Mouse (Mus musculus) forebrain, embryonic 14.5 days (tissue): ENCODE results near the gene Creb3. TPM values are rescaled to one million over a fixed set of nuclear protein-coding genes. Genes with fewer than 3 reads are reported as not detected.

Experiments
- ATAC-seq: fragments of 200-750 bp; cut with Nextera tagmentation; 2 replicates; pipeline ENCODE4 v1.8.0; 2017; ENCODE audit warnings: mild to moderate bottlenecking, moderate library complexity
- DNase-seq: peaks from one replicate; pipeline ENCODE4 v3.0.0-alpha.2; 2015; ENCODE audit warnings: low spot score
- H3K27ac ChIP-seq: fragments of 300-500 bp; sonication (generic); 2 replicates; pipeline ENCODE4 v1.5.1; 2014; ENCODE audit warnings: low read depth, mild to moderate bottlenecking, control low read depth, low read length, moderate library complexity
- H3K27me3 ChIP-seq: fragments of 300-500 bp; sonication (generic); replicated peaks from 2 replicates; pipeline ENCODE4 v1.6.1; 2014; ENCODE audit warnings: low read length, control low read depth, mixed read lengths; ENCODE audit not compliant: control insufficient read depth, insufficient read depth
- H3K36me3 ChIP-seq: fragments of 300-500 bp; sonication (generic); 2 replicates; pipeline ENCODE4 v1.6.1; 2014; ENCODE audit warnings: low read length, control low read depth; ENCODE audit not compliant: control insufficient read depth, insufficient read depth
- H3K4me1 ChIP-seq: fragments of 300-500 bp; sonication (generic); 2 replicates; pipeline ENCODE4 v1.6.1; 2014; ENCODE audit warnings: antibody characterized with exemption, low read length, control low read depth; ENCODE audit not compliant: control insufficient read depth, insufficient read depth
- H3K4me2 ChIP-seq: fragments of 300-500 bp; sonication (generic); 2 replicates; pipeline ENCODE4 v1.6.1; 2014; ENCODE audit warnings: mild to moderate bottlenecking, control low read depth, low read length
- H3K4me3 ChIP-seq: fragments of 300-500 bp; sonication (generic); 2 replicates; pipeline ENCODE4 v1.5.1; 2014; ENCODE audit warnings: low read depth, low read length, control low read depth
- H3K9ac ChIP-seq: fragments of 300-500 bp; sonication (generic); 2 replicates; pipeline ENCODE4 v1.6.1; 2014; ENCODE audit warnings: mild to moderate bottlenecking, low read length, control low read depth, moderate library complexity
- H3K9me3 ChIP-seq: fragments of 300-500 bp; sonication (generic); replicated peaks from 2 replicates; pipeline ENCODE4 v1.6.1; 2016; ENCODE audit warnings: low read length, control low read depth, mixed read lengths; ENCODE audit not compliant: control insufficient read depth
- WGBS: fragments of 180-500 bp; shearing (Covaris S2); extraction: QIAGEN DNeasy Blood & Tissue Kit; methylation state at CpG from one replicate; pipeline ENCODE4 v1.1.7; 2014; 5-methylcytosine and 5-hydroxymethylcytosine counted together
- polyA plus RNA-seq: library from polyadenylated mRNA; unstranded; fragments of >200 nt; fragmentation: Nextera tagmentation; extraction: Ambion mirVana; gene quantifications from 2 replicates; pipeline ENCODE4 v1.2.1, GENCODE M21; 2014

Creb3 gene
- polyA plus RNA-seq, 1 experiment from 2014 or later = 88.4 TPM

DNA sequence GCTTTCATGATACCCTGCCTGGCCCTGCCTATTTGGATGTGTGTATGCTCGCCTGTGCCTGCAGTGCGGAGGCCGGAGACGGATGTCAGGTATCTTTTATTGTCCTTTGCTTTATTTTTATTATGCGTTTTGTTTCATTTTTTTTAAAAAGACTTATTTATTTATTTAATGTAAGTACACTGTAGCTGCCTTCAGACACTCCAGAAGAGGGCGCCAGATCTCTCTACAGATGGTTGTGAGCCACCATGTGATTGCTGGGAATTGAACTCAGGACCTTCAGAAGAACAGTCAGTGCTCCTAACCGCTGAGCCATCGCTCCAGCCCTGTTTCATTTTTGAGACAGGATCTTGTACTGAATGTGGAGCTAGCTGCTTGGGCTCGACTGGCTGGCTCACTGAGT, 33.6 kb upstream of the Creb3 start:
- no peak overlapping the region for H3K9ac ChIP-seq
- peaks cover 19% of the 10 kb centered on the region for H3K27me3 ChIP-seq
- no peaks in the 10 kb centered on the region for H3K9me3 ChIP-seq
- no peak overlapping the region for H3K4me2 ChIP-seq
- H3K36me3 ChIP-seq = peaks cover 27% of the 10 kb centered on the region
- no peak for ATAC-seq
- no peak overlapping the region for H3K4me3 ChIP-seq
- 77% methylated on average over 9 of the region's 9 CpGs for WGBS
- no peak for DNase-seq
- H3K27ac ChIP-seq = no peak overlapping the region
- H3K4me1 ChIP-seq = peaks cover 6% of the 10 kb centered on the region; the same call in 1 of the 2 replicates

DNA sequence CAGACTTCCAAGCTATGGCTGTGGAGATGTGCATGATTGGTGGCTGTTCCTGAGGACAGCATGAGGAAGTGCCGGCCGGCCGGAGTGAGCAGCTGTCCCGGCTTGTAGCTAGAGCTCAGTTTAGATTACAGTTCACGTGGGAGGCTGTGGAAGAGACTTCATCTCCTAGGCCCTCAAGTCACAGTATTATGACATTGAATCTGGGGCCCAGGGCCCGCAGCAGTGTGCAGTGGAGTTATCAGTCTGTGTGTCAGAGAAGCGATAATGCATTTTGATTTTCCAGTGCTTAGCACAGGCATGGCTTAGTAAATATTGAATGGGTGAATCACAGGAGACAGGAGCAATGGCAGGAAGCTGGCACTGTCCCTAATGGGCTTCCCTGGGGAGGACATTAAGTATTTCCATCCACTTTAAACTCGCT, 32.0 kb upstream of the Creb3 start:
- 78% methylated on average over 8 of the region's 8 CpGs for WGBS
- Histone ChIP-seq H3K27ac (no peak overlapping the region), H3K9ac (no peak overlapping the region), H3K4me2 (no peak overlapping the region), H3K27me3 (peaks cover 8% of the 10 kb centered on the region), H3K4me1 (no peaks in the 10 kb centered on the region), H3K9me3 (no peaks in the 10 kb centered on the region), H3K36me3 (peaks cover 41% of the 10 kb centered on the region), H3K4me3 (no peak overlapping the region)
- DNase-seq (no peak), ATAC-seq (no peak)

DNA sequence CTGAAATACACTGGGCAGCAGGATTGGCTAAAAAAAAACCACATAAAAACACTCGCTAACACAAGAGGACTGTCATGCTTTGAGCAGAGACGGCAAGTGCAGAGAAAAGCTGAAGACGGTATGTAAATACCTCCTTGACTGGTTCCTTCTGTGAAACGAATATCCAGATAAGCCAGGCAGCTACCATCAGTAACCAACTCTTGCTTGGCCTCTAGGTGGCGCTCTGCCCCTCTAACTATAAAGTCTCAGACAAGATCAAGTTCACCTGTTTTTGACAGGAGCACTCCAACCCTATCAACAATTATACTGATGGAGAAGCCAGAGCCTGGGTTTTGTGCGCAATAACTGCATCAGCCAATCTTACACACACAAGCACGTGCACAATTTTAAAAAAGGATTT, 31.6 kb upstream of the Creb3 start:
- H3K27me3 ChIP-seq = peaks cover 3% of the 10 kb centered on the region; the same call in 1 of the 2 replicates
- DNase-seq = peak; percentile 73
- no peak for ATAC-seq
- no peak overlapping the region for H3K4me2 ChIP-seq
- H3K27ac ChIP-seq = no peak overlapping the region
- no peak overlapping the region for H3K9ac ChIP-seq
- H3K4me3 ChIP-seq = no peak overlapping the region
- peaks cover 46% of the 10 kb centered on the region for H3K36me3 ChIP-seq
- H3K4me1 ChIP-seq = no peaks in the 10 kb centered on the region
- WGBS = 24% methylated on average over 7 of the region's 7 CpGs
- H3K9me3 ChIP-seq = no peaks in the 10 kb centered on the region

DNA sequence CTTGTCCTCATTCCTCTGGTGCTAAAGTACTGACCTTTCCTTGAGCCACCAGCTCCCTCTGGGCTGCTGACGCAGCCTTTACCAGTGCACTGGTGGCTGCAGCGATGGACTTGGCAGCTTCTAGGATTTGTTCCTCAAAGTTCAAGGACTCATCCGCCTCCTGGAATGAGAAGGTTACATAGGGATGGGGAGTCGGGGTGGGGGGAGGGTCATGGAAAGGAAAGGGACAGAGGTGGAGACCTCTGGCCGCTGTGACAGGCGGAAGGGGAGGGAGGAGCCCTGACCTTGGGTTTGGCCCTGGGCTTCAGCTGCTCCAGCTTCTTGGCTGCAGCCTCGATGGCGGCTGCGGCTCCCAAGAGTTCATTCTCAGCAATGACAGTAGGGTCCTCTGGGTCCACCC, 28.9 kb upstream of the Creb3 start:
- H3K27me3 ChIP-seq = no peaks in the 10 kb centered on the region
- H3K4me2 ChIP-seq = no peak overlapping the region
- no peak for DNase-seq
- H3K36me3 ChIP-seq = peaks cover 73% of the 10 kb centered on the region
- H3K4me1 ChIP-seq = no peaks in the 10 kb centered on the region
- no peak overlapping the region for H3K4me3 ChIP-seq
- H3K9me3 ChIP-seq = no peaks in the 10 kb centered on the region
- H3K9ac ChIP-seq = no peak overlapping the region
- no peak for ATAC-seq
- H3K27ac ChIP-seq = no peak overlapping the region
- WGBS = 88% methylated on average over 9 of the region's 9 CpGs

DNA sequence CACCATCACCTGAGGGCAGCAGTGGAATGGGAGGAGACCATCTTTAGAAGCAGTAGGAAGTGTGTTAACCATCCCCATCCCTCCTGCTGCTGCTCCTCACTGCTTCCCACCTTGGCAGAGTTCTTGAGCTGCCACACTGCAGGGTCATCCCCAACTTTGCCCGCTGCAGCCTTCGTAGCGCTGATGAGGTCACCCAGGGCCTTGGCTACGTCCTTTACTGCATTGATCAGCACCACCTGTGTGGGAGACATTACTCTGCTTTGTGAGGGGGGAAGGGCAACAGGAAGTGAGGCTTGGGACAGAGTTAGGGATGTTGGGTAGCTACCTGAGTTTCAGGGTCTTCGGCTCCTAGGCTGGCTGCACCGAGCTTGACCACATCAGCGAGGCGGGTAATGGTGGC, 26.5 kb upstream of the Creb3 start:
- DNase-seq (no peak), ATAC-seq (no peak)
- peaks cover 97% of the 10 kb centered on the region for H3K36me3 ChIP-seq
- no peaks in the 10 kb centered on the region for H3K9me3 ChIP-seq
- 98% methylated on average over 8 of the region's 8 CpGs for WGBS
- H3K9ac ChIP-seq = no peak overlapping the region
- H3K4me2 ChIP-seq = no peak overlapping the region
- H3K27ac ChIP-seq = no peak overlapping the region
- H3K4me1 ChIP-seq = no peaks in the 10 kb centered on the region
- no peaks in the 10 kb centered on the region for H3K27me3 ChIP-seq
- H3K4me3 ChIP-seq = no peak overlapping the region

DNA sequence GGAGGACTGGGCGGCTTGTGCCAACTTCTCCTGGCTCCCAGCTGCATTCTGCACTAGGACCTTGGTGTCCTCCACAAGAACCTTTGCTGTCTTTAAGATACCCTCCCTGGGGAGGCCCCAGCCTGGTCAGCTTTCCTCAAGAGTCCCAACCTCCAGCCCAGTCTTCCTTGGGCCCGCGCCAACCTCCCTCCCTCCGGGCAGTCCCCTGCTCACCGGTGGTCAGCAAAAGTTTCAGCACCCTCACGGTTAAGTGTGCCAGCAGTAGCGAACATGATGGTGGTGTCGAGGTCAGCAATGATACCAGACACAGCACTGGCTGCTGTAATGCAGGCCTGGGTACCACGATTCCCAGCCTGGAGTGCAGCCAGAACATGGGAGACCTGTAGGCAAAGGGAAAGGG, 26.1 kb upstream of the Creb3 start:
- Histone ChIP-seq H3K27me3 (no peaks in the 10 kb centered on the region), H3K9ac (no peak overlapping the region), H3K4me3 (no peak overlapping the region), H3K4me2 (no peak overlapping the region), H3K36me3 (peaks cover 98% of the 10 kb centered on the region), H3K4me1 (no peaks in the 10 kb centered on the region), H3K9me3 (no peaks in the 10 kb centered on the region), H3K27ac (no peak overlapping the region)
- ATAC-seq (no peak), DNase-seq (no peak)
- 95% methylated on average over 9 of the region's 9 CpGs for WGBS

DNA sequence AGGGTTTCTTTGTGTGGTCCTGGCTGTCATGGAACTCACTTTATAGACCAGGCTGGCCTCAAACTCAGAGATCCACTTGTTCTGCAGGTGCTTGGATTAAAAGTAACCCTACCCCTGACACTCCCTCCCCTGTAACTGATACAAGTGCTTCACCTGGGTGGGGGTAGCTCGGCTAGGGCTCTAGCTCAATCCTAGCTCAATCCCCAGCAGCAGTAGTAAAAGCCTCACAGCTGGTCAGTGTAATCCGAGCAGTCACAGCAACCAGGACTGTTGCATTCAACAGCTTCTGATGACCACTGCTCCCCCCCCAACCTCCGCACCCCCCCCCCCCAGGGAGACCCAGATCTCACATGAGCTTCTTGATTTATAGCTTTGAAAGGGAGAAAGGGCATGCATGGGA, 20.1 kb upstream of the Creb3 start:
- H3K4me1 ChIP-seq = no peaks in the 10 kb centered on the region
- no peak overlapping the region for H3K4me2 ChIP-seq
- DNase-seq = no peak
- H3K27me3 ChIP-seq = no peaks in the 10 kb centered on the region
- H3K9me3 ChIP-seq = no peaks in the 10 kb centered on the region
- ATAC-seq = no peak
- WGBS = 67% methylated on average over 3 of the region's 3 CpGs
- no peak overlapping the region for H3K27ac ChIP-seq
- H3K9ac ChIP-seq = no peak overlapping the region
- H3K36me3 ChIP-seq = peaks cover 98% of the 10 kb centered on the region
- H3K4me3 ChIP-seq = no peak overlapping the region

DNA sequence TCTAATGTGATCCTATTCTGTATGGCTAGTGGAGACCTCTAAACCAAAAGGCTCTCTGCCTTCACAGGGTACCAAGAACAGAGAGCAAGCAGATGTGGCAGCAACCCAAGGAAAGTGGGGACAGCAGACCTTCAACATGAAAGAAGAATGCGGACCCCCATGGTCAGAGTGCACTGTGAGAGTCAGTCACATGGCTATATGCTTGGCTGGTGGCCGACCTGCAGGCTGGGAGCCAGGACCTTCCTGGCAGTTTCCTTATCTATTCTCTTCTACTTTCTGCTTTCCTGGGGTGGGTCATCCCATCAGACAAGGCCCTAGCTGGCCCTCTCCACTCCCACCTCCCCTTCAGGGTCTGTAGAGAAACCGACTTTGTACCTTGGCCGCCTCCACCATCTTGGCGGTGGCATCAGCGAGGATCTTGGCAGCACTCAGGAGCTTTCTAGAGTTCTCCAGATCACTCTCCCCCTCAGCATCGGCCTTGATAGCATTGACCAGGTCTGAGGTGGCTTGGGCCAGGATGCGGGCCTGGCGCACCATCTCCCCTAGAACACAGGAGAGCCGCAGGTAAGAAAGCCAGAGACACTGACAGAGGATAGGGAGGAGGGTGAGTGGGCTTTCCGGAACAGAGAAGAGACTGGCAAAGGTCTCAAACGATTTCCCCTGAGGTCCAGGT, 15.6 kb upstream of the Creb3 start:
- Histone ChIP-seq H3K36me3 (peaks cover 100% of the 10 kb centered on the region), H3K9ac (no peak overlapping the region), H3K9me3 (no peaks in the 10 kb centered on the region), H3K27ac (no peak overlapping the region), H3K4me2 (no peak overlapping the region), H3K4me1 (no peaks in the 10 kb centered on the region), H3K4me3 (no peak overlapping the region), H3K27me3 (no peaks in the 10 kb centered on the region)
- 92% methylated on average over 12 of the region's 12 CpGs for WGBS
- ATAC-seq (no peak), DNase-seq (no peak)

DNA sequence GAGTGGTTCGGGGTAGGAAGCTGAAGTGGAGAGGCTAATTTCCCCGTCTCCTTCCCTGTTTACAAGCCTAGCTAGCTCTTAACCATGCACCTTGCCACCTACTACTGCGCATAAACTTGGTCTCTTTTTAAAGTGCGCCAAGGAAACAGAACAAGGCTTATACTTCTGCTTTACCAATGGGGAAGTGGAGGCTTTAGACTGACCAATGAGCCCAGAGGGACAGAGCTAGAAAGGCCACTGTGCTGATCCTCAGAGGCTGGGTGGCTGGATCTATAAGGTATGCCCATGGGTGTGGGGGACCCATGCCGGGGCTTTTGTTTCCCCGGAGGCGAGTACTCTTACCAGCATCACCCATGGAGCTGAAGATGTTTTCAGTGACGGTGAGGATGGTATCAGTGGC, 15.0 kb upstream of the Creb3 start:
- Histone ChIP-seq H3K4me3 (no peak overlapping the region), H3K27ac (no peak overlapping the region), H3K9me3 (no peaks in the 10 kb centered on the region), H3K36me3 (peaks cover 100% of the 10 kb centered on the region), H3K4me1 (no peaks in the 10 kb centered on the region), H3K4me2 (no peak overlapping the region), H3K9ac (no peak overlapping the region), H3K27me3 (no peaks in the 10 kb centered on the region)
- DNase-seq = no peak
- WGBS = 97% methylated on average over 8 of the region's 8 CpGs
- no peak for ATAC-seq
